Mouse (Mus musculus) CD4-positive, CD25-positive, alpha-beta regulatory T cell, adult 4 months (primary cell): ENCODE data around the gene Coq8a. TPM values are rescaled to one million over a fixed set of nuclear protein-coding genes. Genes with fewer than 3 reads are reported as not detected.

Source experiments
- ATAC-seq: one replicate; pipeline ENCODE4 v1.8.0; 2017
- polyA plus RNA-seq, 2 experiments: library from polyadenylated mRNA; unstranded; fragments of 100-300 nt; shearing (Covaris generic); gene quantifications; one replicate each; pipeline ENCODE4 v1.2.1; 2017

The Coq8a gene
- polyA plus RNA-seq, 2 experiments from 2014 or later = 46.1 to 67.9 TPM

DNA sequence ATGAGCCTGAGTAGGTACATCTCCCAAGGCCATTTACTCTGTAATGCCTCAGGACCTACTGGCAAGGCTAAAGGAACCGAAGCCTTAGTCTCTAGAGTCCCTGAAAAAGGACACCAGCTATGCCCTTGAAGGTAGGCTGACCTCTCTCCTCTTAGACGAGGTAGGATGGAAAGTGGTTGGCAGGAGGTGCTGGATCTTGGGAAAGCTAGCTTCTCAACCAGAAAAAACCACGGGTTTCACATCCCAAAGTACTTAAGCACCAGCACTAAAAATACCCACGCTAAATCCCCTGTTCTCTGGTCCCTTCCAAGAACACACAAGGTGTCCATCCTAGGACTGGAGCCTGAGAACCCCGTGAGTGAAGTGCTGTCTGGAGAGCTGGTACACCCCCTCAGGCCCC, 26.4 kb downstream of the Coq8a start:
- no peak for ATAC-seq

DNA sequence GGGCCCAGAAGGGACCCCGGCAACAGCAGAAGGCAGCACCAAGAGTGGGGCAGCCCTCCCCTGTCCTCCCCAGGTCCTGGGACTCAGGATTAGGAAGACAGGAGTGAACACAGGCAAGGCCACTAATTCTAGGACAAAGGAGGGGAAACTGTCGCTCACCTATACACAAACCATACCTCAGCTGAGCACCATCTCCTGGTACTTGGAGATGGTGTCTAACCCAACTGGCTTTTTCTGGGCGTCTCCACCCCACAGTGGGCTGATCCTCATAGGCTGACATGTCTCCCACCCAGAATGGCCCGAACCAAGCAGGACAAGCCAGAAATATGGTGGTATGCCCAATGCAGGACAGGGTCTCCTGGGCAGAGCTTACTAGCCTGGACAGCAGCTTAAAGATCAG, 26.8 kb downstream of the Coq8a start:
- ATAC-seq = no peak

DNA sequence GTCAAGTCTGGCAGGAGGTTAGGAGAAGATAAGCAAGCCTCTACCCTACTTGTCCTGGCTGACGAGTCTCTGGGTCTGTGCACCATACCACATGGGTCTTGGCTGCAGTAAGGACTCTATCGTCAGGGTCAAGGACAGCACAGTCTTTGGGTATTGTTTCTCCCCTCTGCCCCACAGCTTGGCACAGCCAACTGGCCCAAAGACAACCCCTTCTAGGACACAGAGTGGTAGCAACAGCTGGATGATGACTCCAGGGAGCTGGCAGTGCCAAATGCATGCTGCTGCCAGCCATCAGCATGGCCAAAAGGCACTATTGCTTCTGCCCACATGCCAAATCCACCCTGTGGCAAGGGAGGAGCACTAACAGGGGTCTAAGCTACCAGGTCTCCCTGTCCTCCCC, 27.5 kb downstream of the Coq8a start:
- ATAC-seq = no peak

DNA sequence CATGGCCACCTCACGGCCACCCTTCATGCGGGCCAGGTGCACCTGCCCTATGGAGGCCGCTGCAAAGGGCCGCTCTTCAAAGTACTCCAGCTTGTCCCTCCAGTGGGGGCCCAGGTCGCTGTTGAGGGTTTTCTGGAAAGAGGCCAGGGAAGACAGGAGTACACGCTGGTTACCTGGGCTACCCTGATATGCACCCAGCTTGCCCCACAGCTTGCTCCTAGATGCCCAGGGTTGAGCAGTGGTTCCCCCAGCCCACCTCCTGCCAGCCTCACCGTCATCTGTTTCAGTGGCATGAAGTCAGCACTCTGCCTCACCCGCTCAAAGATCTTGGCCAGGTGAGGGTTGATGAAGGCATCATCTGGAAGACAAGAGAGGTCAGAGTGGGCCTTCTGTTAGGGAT, 29.3 kb downstream of the Coq8a start:
- ATAC-seq = no peak

DNA sequence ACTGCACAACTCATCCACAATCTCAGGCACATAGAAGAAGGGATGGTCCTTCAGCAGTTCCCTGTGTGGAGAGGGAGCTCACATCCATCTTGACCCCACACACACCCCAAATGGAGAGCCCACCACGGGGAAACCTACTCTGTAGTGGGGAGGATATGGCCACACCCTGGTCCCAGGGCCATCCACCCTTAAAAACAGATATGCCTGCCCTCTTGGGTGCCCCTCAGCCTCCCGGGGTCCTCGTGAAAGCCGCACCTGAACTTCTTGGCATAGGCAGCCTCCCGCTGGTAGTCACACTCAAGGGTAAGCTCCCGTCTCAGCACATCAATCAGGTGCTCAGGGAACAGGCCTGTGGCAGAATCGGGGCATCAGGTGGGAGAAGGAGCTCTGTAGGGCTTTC, 30.2 kb downstream of the Coq8a start:
- no peak for ATAC-seq

DNA sequence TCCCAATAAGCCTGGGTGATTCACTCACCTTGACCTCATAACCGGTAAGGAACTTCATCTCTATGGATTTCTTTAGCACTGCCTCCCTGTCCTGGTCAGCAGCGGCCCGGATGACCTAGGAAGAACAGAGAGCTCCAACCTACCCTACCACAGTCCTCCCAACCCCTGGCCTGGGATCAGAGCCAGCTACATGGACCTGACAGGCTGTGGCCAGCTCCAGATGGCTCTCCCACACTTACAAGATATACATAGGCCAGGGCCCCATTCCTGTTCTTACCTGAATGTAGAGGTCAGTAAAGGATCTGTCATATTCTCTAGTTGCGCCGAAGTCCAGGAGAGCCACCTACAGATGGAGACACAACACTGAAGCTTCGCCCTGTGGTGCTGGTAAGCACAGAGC, 31.1 kb downstream of the Coq8a start:
- ATAC-seq = no peak

DNA sequence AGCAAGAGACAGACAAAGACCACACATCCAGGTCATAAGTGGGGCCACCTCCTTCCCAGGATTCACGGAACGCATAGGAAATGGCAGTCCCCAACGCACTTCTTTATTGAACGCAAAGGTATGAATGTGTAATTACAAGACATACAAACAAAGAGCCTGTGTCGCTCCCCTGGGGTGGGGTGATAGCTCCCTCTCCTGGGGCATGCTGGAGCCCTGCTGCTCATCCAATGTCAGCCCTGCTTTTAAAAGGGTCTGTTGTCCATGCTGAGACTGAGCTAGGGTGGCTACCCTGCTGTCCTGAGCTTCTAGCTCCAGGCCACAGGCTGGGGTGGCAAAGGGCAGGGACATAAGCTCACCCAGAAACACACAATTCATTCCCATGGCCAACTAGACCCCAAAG, 32.9 kb downstream of the Coq8a start:
- no peak for ATAC-seq

DNA sequence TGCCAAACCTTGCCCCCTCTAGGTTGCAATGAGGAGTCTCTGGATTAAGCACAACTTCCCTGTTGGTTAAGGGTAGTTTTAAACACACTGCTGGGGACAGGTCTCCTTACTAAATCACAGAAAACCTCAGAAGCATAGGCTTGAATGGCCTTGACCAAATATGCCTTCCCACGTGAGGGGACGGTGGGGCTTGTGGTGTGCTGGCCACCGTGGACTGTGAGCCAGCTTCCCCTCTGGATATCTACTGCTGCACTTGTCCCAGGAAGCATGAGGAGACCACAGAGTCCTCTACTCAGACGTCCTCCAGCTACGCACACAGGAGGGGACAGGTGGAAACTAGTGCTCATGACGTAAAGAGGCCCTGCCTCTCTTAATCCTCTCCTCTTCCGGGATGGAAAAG, 36.4 kb downstream of the Coq8a start:
- ATAC-seq = no peak

DNA sequence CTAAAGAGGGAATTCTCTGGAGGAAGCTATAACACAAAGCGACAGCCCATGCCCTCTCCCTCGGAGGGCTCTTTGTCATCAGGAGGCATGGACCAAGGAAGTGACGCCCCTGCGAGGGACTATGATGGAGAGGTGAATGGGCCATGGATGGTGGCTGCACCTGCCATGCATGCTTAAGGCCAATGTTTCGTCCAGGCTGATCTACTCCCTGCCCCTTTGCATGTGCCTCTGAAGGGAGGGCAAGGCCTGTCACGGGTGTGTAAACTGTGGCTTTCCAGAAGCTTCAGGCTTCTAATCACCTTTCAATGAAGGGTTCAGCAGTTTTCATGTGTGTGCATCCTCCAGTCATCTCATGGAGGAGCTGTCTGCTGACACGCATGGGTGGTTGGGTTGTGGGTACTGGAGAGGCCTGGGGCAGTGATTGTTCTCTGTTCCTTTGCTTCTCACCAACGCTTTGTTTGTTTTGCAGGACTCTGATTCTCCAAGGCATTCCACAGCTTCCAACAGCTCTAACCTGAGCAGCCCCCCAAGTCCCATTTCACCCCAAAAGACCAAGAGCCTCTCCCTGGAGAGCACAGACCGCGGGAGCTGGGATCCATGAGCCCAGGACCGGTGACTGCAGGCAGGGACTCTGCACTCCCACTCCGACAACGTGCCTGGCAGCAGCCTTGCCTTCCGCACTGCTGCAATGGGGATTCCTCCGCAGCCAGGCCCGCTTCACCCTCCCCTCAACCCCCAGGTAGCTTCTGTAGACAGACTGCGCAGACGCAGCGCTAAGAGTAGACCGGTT, 37.6 kb downstream of the Coq8a start:
- no peak for ATAC-seq

DNA sequence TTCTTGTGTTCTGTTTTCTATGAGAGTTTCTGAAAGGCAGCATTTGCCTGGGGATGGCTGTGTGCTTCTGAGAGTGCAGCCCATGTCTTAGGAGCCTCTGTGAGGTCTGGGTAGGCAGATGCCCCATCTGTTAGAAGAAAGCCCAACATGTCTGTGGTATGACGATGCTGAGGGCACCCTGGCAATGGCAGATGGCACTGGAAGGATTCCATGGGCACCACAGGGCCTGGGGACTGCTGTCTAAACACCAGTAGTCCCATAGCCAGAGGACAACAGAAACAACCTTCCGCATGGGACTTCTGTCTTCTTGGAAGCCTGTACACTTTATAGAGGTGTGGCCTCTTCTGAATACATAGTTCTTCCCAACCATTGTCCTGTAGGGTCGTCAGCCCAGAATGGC, 38.2 kb downstream of the Coq8a start:
- no peak for ATAC-seq

DNA sequence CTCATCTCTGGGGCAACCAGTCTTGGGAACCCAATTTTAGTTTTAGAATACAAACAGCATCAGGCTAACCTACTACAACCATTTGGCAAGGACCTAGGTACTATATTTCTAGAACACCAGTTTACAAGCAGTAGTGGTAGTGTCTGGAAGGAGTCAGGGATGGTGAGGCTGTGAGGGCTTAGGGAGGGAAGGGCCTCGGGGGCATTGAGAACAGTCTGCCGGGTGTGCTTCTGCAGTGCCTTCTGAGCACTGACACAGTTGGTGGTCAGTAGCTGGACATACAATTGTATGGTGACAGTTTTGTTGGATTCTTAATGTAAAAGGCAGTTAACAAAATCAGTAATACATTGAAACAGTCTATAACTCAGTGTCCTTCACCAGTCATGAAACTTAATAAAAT, 38.9 kb downstream of the Coq8a start:
- no peak for ATAC-seq

DNA sequence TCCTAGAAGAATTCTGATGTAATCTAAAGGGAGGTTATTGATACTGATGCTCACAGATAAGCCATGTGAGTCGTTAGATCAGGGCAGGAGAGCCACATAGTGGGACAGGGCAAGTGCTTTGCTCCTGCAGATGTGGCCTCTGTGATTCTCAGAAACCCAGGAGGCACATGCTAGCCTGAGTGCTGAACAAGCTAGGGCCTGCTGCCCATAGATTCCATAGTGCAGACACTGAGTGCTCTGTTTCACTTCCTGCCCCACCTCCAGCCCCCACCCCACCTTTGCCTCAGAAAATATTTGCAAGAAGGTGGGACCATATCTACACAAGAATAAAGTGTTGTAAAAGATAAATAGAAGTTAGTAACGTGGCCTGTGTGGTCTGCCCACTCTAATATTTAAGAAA, 40.8 kb downstream of the Coq8a start:
- ATAC-seq = no peak

DNA sequence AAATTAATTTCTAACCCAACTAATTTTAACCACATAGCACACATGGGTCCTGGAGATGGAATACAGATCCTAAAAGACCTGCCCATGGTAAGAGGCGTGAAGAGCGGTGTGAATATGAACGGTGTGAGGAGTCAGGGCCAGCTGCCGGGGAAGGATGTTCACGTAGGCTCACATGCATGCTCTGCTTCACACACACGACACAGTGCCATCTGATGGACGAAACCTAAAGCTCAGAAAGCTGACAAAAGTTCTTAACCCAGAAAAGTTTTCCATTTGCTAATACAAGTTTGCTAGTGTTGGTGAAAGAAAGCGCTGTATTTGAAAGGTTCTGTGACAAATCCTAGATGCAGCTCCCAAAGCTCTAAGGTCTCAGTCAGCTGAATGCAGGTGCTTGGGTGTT, 48.2 kb downstream of the Coq8a start:
- ATAC-seq = no peak

DNA sequence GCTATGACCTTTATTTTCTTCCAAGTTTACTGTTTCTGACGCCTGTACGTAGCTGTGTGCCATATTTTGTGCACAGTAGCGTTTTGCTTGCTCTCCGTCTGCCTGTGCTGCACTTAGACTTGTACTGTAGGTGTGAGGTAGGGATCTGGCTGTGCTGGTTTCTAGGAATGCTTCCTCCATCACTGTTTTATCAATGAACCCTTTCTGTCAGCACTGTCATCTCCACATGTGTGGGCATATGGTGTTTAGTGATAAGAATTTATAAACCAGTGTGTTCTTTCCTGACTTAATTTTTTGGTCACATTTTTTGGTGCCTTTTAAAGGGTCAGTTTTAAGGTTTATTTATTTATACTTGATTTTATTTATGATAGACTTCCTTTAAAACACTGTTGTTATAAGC, 50.8 kb downstream of the Coq8a start:
- no peak for ATAC-seq

DNA sequence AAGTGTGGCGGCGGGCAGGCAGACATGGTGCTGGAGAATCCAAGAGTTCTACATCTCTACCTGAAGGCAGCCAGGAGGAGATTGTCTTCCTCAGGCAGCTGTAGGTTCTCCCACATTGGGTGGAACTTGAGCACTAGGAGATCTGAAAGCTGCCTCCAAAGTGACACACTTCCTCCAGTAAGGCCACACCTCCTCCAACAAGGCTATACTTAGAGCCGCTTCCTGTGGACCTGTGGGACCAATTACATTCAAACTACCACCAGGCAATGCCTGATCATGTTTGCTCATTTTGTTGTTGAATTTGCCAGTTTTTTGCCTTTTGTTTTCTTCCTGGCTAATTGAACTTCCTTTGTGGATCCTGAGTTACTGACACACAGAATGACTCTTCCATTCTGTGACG, 51.4 kb downstream of the Coq8a start:
- ATAC-seq = no peak

DNA sequence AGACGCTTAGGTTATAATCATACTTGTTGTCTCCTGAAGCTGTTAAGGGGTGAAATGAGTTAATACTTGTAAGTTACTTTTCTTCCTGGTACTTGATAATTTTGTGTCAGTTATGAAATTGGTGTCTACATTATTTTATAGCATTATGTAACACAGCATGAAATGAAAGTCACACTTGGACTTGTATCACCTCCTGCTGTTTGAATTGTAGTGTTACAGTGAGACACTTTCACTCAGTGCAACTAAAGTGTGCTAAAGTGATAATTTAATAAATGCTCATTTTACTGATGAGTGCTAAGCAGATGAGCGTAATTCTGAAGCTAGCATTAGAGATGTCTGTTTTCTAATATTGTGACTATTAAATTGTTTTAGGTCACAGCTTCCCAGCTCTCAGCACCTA, 58.4 kb downstream of the Coq8a start:
- ATAC-seq = no peak

DNA sequence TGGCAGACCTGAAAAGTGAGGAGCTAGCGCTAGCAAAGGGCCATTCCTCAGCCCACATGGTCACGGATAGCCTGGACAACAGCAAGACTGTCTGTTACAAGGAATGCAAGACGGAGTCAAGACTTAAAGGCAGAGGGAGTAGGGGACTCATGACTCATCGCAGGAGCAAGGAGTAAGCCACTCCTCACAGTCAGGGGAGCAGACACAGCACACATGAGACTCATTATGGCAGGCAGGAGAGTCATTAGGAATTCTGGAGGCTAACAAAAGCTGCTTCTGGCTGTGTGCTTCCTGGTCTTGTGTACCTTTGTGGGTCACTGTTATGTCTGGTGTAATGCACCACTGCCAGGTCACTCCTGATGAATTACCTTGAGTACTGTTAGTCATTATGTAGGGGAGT, 60.2 kb downstream of the Coq8a start:
- no peak for ATAC-seq

DNA sequence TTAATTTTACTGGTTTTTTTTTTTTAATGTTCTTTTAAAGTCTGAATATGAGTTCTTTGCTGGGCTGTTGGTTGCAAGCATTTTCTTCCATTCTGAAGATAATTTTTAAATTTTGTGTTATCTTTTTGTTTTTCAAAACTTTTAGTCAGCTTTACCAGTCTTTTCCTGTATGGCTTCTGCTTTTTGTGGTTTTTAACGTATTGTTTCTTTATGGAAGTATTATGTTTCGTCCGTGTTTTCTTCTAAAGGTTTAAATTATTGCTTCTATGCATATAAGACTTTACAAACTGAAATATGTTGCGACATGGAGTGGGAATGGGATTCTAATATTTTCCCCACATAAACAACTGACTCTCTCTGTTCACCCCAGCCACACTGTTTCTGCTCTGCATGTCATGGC, 67.2 kb downstream of the Coq8a start:
- ATAC-seq = no peak

DNA sequence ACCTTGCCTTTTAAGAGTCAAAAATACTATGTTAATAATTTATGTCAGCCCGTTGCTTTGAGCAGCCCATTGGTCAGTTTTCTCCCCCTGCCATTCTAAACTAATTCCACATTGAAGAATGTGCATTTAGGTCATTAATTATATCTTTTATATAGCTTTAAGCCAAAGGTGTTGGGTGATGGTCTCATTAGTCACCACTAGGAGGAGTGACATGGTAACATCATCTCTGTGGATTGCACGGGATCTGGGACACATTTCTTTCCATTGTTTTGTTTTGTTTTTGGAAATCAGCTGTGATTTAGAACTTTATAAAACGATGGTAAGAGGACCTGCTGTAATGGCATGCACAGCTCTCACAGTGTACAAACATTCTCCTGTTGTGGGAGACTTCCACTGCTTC, 68.0 kb downstream of the Coq8a start:
- no peak for ATAC-seq

DNA sequence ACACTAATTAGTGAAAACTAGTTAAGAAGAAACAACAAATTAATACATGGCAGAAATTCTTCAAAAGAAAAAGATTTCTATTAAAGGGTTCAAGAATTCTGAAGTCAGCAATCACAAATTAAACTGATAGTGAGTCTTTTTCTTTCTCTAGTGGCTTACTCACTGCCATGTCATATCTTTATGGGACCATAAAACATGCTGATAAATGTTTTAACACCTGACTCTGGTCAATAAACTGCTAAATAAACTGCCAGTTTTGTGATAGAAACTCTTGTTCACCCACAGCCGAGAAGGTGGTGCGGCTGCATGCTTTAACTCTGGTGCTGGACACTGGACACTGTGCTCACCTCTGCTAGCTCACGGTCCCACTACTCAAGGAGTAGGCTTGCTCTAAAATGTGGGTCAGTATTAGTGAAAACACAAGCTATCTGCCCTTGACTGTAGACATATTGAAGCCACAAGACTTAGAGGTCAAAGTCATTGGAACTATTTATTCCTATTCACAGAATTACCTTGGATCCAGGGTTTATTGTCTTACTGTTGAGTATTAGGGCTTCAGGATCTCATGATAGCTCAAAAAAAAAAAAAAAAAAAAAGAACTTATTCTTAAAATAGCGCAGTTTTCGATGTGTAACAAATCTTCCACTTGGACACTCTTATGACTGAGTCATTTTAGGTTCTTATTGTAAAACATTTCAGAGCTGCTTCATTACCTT, 71.2 kb downstream of the Coq8a start:
- ATAC-seq = no peak

DNA sequence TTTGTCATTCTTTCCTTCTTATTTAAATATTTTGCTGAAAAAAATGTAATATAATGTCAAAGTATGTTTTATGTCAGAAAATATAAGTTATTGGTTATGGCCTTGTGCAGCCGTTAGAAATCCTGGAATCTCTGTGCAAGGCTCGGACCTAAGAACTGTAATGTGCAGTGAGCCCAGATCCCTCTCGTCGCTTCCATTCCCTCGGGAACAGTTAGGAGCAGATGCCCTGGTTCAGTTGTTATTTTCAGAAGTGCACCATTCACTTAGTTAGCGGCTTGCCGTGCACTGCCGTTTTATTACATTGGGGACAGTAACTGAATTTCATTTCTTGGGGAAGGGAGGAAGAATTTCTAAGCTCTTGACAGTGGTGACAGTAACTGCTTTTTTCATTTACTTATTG, 81.2 kb downstream of the Coq8a start:
- ATAC-seq = no peak

DNA sequence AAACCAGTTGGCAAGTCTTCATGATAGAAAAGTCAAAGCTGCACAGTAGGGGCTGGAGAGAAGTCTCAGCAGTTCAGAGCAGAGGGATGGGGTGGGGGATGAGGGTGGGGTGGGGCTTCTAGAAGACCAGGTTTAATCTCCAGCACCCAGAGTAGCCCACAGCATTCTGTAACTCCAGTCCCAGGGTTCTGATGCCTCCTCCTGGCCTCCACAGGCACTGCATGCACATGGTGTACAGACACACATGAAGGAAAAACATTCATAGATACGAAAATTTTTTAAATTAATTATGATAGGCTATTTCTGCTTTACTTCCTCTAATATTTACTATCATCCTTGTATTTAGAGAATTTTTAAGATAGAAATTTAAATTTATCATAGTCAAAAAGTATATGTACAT, 82.9 kb downstream of the Coq8a start:
- ATAC-seq = no peak
